Mouse (Mus musculus) spleen, postnatal 14 days (tissue): ENCODE measurements around the gene Spred2.

ENCODE experiments used
- DNase-seq, 2 experiments: peaks; one replicate each; pipeline ENCODE4 v3.0.0; 2021 to 2022; ENCODE audit warnings: low spot score in 2 of 2

Gene Spred2

DNA sequence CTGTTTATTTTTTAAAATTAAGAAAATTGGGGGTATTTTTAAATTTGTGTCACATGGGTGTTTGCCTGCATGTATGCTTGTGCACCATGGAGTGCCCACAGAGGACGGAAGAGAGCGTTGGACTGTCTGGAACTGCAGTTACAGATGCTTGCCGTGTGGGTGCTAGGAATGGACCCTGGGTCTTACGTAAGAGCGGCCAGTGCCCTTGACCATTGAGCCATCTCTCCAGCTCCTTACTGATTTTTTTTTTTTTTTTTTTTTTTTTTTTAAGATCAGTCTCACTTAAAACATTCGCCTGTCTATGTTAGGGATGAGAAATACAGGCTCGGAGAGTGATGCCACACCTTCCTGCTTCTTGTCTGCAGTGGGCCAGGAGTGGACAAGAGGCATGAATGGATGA, 29.7 kb downstream of the Spred2 start:
- no peak for DNase-seq

DNA sequence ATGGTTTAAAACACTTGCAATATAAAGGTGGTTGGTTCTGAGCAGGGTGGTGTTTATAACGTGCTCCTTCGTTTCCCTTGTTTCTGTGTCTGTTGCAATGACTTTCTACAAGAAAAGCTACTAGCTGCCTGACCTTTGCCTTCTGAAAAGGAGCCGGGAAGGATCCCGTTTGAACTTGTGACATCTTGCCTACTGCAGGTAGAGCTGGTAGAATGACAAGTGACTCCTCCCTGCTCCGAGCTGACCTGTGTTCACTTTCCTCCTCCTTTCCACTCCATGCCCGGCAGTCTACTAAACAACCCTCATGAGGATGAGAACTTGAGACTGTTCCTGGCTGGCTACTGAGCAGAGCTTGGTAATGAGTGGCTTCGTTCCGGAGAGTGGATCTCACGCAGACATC, 30.9 kb downstream of the Spred2 start:
- DNase-seq: no peak

DNA sequence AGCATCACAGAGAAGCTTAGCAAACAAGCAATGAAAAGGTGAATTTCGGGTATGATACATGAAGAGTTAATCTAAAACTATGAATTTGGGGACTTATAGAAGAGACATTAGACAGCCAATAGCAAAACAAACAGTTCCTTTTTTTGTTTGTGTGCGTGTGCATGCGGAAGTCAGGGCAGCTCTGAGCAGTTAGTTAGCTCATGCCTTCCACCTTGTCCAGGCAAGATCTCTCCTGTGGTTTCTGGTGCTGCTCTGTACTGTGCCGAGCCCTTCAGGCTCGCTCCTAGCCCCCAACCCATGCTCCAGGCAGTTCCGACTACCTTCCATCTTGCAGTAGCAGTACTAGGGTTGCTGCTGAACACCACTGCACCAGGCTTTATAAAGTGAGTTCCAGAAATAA, 31.5 kb downstream of the Spred2 start:
- DNase-seq: no peak

DNA sequence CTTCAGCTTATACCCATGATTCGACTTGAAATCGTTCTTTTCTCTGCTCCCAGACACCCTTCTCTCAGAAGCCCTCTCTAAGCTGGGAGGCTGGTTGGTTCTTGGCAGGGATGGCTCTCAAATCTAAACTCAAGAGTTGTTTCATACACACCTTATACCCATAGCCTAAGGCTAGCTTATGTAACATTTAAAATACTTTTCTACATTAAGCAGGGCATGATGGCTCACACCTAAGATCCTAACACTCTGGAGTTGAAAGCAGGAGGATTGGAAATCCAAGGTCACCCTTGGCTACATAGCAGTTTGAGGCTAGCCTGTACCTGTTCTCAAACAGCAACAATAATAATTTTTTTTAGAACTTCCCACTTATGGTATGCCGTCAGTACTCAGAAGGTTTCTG, 34.8 kb downstream of the Spred2 start:
- DNase-seq: no peak

DNA sequence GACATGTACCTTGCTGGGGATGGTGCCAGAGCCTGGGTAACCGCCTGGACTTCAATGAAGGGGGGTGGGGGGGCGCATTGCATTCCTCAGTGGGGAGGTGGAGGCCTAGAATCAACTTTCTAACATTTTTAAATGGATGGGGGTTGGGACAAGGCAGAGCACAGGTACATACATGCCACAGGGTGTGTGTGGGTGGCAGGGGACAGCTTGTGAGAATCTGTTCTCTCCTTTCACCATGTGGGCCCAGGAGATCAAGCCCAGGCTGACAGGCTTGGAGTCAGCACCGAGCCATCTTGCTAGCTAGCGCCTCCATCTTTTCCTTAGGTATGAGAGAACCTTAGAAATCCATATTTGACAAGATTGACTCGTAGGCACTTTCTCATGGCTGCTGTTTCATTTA, 35.7 kb downstream of the Spred2 start:
- DNase-seq: no peak

DNA sequence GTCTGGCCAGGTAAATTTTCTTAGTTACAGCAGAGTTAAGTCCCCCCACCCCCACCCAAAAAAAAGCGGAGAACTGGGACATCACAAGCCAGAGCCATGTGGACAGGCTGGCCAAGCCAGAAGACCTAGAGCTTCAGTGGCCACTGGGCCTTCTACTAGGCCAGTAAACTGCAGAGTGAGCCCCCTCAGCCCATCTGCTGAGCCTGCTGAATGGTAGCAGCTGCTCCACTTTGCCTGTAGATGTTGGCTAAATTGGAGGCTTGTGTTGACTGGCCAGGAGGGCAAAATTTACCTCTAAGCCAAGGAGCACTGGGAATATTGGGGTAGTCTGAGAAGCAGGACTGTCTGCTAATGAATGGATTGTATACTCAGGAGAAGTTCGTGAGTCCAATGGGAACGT, 36.4 kb downstream of the Spred2 start:
- no peak for DNase-seq

DNA sequence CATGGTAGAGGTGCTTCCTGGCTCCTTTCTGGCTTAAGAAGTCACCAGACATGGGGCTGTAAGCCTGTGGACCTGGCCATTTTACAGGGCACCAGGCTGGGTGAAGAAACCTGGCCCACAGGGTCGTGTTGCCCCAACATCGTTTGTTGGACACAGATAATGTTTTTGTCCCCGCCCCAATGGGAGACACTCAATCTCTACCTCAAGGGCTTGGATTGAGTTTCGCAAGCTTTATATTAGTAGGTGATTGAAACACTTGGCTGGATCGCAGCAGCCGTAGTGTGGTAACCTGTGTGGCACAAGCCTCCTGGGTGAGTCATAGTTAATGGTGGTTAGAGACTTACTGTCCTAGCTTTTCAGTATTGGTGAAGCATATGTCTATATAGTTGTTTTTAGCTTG, 36.9 kb downstream of the Spred2 start:
- DNase-seq: no peak

DNA sequence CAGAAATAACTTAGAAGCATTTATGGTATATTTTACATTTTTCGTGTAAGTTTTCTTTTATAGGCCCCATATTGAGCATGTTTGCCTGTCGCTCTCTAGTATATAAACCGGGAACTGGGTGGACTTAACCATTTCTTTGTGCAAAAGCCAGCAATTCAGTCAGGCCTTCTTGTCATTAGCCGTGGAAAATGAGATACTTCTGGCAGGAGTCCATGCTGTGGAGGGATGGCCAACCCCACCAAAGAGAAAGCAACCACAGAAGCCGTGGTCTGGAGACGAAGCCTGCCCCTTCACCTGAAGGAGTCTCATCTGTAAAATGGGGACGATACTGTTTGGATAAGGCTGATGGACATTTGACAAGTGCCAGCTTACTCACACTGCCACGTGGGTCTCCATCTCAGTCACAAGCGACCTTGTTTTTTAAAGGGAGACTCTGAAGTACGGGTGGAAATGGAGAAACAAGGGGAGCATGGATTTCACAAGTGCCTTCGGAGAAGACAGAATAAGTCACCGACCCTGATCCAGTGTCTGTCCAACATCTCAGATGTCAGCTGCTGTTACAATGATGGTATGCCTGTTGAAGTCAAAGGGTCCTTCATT, 37.7 kb downstream of the Spred2 start:
- DNase-seq: no peak

DNA sequence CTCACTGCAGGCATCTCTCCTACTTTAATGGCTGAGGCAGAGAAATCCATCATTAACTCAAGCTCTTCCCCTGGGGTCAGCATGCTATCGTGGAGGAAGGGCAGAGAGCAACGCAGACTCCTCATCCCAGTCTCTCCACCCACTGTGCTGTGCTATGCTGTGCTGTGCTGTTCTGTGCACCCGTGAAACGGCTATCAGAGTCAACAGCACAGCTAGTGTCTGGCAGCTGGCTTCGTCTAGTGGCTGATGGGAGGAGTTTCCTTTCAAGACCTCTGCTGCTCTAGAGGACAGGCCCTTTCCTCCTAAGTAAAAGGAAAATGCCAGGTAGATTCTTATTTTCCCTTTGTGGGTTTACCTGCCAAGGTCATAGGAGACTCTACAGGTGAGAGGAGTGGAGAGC, 38.6 kb downstream of the Spred2 start:
- no peak for DNase-seq

DNA sequence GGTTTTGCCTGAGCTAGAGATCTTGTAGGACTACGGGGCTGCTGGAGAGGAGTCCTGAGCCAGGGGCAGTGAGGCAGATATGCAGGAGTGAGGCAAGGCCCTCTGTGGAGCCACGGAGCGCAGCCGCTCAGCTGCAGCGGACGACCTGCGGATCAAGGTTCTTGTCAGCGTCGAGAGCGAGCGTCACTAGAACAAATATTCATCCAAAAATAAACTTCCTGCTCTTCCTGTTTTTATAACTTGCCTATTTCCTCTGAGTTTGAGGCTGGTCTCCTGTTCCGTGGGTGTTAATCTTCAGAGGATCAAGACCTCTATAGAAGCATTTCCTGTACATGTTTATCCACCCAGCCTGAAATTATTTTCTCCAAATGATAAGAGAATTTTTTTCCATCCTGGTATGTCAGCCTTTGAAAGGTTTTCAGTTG, 39.6 kb downstream of the Spred2 start:
- no peak for DNase-seq

DNA sequence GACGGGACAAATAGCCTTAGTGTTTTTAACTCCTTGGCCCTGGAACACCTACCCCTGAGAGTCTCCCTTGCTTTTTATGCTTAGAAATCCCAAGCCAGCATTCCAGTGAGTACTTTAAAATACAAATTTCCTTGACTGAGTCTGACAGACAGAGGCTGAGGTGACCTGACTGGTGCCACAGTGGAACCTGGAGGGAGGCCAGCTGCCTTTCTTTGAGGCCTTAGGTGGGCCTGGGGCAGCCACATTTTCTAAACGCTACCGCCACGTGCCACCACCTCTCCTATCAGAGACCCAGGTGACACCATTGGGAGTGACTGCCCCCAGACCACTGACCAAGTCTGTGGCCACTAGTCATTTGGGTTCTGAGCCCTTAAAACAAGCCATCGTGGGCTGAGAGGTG, 40.2 kb downstream of the Spred2 start:
- DNase-seq: no peak

DNA sequence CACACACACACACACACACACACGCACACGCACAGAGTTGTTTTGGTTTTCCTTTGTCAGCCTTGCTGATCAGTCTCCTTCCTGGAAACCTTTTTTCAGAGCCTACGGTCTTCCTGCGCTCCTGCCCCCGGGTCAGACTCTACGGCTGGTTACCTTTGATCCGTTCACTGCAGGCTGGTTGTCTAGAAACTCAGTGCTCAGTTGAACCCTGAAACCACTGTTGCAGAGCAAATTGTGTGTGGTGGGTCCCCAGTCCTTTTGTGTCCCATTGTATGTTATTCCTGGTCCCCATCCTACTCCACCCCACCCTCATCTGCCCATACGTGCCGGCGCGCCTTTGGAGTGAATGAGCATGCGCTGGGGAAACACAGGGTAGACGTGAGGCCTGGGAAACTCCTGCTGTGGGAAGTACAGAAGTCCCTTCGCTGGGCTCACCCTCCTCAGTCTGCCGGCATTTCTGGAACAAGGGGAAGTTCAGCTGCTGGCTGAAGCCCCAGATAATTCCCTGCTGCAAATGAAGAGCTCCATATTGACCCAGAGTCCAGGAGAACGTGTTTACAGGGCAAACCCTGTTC, 40.9 kb downstream of the Spred2 start:
- DNase-seq: no peak

DNA sequence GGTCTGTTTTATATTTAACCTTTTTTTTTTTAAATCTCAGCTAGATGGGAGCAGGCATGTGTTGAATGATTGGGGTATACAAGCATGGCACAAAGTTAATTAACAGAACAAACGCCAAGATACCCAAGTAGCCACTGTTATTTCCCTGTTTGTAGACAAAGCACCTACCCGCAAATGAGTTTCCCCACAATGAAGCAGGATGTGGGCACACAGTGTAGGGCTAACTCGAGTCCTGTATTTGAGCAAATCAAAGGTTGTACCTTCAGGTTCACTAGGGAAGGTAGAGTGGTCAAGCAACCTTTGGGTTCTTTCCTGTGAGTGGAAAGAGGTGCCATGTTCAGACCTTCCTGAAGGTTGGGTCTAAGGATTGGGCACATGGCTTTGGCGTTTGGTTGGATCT, 41.5 kb downstream of the Spred2 start:
- DNase-seq: no peak

DNA sequence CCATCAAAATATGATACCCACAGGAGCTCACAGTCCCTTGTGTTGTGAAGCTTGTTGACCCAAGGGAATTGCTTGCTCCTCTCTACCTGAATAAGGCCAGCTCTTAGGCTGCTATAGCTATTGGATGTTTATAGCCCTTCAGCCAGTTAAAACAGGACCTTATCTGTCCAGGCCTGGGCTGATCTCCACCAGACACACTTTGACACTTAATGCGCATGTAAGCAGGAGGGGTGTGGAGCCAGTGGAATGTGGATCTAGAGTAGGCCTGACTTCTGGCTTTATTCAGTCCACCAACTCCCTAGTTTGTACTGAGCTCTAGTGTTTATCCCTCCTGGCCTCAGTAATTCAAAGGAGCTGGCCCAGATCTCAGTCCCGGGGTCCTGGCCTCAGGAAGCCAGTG, 42.1 kb downstream of the Spred2 start:
- DNase-seq: no peak

DNA sequence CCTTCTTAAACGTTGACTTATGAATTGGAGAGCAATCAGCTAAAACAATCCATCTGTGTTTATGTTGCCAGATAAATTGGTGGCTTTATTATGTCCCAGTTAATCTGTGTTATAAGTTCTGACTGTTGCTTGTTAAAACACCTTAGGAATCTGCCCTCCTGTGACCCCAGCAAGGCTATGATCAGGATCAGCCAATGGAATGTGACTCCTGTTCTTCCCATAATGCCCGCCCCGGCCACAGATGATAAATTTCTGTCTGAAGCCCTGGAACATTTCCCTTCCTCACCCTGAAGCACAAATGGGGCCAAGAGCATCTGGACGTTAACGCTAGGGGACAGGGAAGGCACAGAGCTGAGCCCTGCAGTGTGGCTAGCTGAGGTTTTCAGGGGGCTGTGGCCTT, 45.4 kb downstream of the Spred2 start:
- DNase-seq: no peak

DNA sequence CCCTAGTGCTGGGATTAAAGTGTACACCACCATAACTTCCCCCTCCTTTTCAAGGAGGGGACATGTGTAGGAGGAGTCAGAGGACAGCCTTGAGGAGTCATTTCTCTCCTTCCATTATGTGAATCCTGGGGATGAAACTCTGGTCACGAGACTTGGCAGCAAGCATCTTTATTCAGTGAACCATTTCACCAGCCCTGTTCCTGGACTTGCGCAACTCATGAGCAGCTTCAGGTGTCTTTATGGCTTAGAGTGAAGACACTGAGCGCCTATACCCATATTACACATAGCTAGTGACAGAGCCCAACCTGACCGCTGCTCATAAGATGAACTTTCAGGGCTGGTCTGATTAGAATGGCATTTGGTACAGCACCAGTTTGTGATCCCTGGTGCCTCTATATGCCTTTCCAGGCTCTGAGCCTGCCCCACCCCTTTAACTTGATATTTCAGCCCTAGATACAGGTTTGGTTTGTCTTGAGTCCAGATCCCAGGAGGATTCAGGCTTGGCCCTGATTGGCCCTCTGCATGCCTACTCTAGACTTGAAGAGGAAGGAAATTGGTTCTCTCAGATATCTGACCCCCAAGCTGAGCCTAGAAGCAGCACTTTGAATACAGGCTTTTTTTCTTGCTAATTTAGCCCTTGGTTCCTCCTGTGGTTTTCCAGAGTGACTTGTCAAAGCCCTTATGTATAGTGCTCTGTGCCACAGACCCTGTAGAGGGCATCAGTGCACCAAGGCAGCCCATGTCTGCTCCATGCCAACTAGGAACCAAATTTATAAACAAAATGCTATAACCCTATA, 48.0 kb downstream of the Spred2 start:
- no peak for DNase-seq

DNA sequence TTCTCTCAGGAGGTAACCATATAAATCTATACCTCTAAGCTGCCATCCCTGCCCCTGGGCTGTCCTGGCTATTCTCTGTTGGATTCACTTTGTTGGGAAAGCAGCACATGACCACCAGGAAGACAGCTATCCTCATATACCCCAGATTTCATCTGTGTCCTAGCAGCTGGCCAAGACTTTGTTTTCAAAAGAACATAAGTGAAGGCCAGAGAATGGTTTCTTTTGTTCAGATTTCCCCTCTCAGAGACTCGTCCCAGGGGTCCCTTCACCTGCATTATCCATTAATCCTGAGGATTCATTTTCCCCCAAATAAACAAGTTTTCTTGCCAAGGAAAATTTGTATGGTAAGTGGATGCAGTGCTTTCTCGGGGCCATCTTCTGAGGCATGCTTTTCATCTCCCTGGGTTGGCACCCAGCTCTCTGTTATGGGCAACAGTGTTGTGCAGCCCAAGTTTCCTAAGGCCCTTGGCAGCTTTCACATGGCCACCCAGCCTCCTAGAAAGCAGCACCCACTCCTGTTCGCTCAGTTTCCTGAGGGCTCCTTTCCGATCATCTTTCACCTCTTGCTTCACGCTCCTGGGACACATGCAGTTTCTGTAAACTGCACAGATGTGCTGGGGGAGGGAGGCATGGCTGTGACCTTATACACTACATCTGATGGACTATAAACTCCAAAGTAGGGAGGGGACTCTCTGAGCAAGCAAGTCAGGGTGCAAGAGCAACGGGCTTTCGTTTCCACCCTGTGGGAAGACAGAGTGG, 49.0 kb downstream of the Spred2 start:
- no peak for DNase-seq

DNA sequence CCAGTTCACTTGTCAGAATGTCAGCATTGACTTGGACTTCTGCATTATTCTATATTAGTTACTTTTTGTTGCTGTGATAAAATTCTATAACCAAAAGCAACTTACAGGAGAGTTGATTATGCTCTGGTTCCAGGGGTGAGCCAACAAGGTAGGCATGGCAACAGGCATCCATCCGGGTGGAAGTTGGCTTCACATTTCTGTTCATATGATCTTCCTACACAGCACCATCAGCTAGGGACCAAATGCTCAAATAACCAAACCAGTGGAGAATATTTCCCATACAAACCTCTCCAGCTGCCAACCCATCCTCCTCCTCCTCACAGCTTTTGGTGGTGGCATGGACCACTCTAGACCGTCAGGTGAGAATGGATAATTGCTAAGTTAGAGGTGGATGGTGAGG, 51.9 kb downstream of the Spred2 start:
- no peak for DNase-seq

DNA sequence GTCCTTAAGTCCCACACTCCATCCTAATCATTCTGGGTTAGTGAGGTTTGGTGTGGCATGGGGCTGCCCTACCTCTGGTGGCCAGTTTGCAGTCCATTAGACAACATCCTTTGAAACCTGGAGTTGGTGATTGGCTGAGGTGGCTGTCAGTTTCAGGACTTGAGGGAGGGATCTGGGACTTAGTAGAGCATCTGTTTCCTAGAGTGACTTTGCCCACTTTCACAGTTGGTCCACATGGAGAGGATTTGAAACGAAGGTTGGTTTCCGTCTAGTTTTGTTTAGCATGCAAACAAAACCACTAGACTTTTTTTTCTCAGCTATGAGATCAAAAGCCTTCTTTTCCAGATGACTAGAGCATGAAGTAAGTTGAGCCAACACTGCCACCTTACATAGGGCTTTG, 53.5 kb downstream of the Spred2 start:
- no peak for DNase-seq

DNA sequence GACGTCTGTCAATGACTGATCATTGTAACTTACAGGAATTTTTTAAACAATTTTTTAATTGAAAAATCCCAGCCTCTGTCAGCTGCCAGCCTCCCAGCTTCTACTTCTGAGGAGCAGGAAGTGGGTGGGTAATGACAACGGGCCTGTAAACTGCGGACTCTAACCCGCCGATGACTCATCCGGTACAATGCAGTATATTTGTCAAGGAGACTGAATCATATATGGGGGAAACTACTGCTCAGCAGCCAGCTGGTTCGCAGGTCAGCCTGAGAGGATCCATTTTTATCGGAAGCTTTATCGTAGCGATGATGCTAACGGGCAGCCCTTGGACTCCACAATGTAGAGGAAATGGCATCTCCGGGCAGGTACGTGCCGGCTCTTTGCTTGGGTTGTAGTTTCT, 55.2 kb downstream of the Spred2 start:
- no peak for DNase-seq

DNA sequence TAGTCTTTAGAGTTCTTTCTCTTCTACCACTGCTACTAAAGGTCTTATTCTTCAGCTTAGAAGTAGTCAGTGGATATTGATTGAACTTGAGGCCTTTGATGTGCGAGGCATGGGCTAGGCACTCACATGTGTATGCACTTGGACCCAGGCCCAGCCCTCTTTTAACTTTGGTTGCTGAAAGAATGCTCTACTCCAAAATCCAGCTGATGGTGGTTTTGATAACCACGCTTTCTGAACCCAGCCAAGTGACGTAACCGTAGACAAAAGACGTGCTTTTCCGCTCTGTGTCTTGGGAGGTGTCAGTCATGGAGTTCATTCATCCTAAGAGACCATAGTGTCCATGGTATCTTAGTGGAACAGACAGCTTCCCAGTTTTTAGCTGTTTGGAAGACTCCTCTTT, 57.9 kb downstream of the Spred2 start:
- DNase-seq: no peak

DNA sequence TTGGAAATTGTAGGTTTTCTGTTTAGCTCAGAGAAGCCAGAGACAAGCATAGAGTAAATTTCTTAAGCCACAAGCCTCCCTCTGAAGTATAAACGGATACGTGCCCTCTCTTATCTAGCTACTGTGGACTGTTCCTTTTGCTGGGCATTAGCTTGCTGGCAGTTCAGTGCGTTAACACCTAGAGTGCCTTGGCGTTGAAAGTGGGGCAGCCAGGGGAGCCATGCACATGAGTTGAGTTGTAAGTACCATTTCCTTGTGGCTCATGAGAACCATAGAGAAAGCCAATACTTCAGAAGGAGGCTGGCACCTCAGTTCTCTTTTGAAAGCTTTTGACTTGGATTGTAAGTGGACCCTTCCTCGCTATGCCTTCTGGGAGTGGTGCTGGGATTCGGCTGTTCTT, 58.6 kb downstream of the Spred2 start:
- no peak for DNase-seq

DNA sequence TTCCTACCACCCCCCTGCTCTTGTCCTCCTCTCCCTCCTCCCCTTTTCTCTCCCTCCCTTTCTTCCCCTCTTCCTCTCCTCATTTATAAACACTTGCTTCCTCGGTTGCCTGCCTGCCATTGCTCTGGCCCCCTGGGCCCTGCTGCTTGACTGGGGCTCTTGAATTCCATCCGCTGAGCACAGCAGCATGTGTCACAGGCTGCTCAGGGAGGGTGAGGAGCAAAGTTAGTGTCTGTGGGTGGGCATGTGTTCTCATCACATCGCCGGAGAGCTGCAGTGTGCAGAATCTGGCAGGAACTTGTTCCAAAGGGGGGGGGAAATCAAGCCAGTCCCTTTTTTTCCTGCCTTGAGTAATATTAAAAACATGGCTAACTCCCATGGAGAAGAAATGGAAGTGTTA, 59.1 kb downstream of the Spred2 start:
- DNase-seq: no peak
